Mouse (Mus musculus): Measurements from ENCODE around the gene Olfr111. TPM values are rescaled to one million over a fixed set of nuclear protein-coding genes. Genes with fewer than 3 reads are reported as not detected.
"Not testable (repeated sequence)": the region's sequence is repeated elsewhere in the genome, so short reads cannot be mapped to it uniquely, and the experiment has no call there.

Gene Olfr111
- not detected in 2 replicates for polyA plus RNA-seq (2014; fragmentation: Nextera tagmentation; extraction: Ambion mirVana)

GRCm38 (mm10) chr17:37507730-37508129 lies at the start of gene Olfr111:
TSS of gene Olfr111 (plus strand) at chr17:37508030.
- no peak within 1 kb of the TSS for H3K4me3 ChIP-seq (replicated peaks; ENCODE audit: low read length)
- WGBS: 89% methylated on average over 4 of the region's 4 CpGs
- H3K36me3 ChIP-seq (replicated peaks; ENCODE audit: control insufficient read depth, insufficient read depth): no peaks in the 10 kb centered on the region
- H3K27ac ChIP-seq: no peak within 1 kb of the TSS
- H3K9me3 ChIP-seq (ENCODE audit: control insufficient read depth, low read length): no peaks in the 10 kb centered on the region
- H3K27me3 ChIP-seq (ENCODE audit: control insufficient read depth, insufficient read depth, low read length): no peaks in the 10 kb centered on the region
- DNase-seq (ENCODE audit: low spot score): no peak
- no peaks in the 10 kb centered on the region for H3K4me1 ChIP-seq (replicated peaks; ENCODE audit: control insufficient read depth, insufficient read depth, low read length)
- ATAC-seq (ENCODE audit: low FRiP score): no peak
- H3K9ac ChIP-seq: no peak within 1 kb of the TSS
- no peak within 1 kb of the TSS for H3K4me2 ChIP-seq (replicated peaks)

- no peaks in the 10 kb centered on the region for H3K9me3 ChIP-seq (ENCODE audit: control insufficient read depth, low read length)
- H3K4me3 ChIP-seq (replicated peaks; ENCODE audit: low read length): no peak within 1 kb of the TSS
- no peak for ATAC-seq (ENCODE audit: low FRiP score)
- H3K36me3 ChIP-seq (replicated peaks; ENCODE audit: control insufficient read depth, insufficient read depth): no peaks in the 10 kb centered on the region
- H3K4me1 ChIP-seq (replicated peaks; ENCODE audit: control insufficient read depth, insufficient read depth, low read length): no peaks in the 10 kb centered on the region
- no peaks in the 10 kb centered on the region for H3K27me3 ChIP-seq (ENCODE audit: control insufficient read depth, insufficient read depth, low read length)
- H3K4me2 ChIP-seq (replicated peaks): no peak within 1 kb of the TSS
- no peak for DNase-seq (ENCODE audit: low spot score)
- H3K9ac ChIP-seq: no peak within 1 kb of the TSS
- 92% methylated on average over 1 of the region's 1 CpGs for WGBS
- H3K27ac ChIP-seq: no peak within 1 kb of the TSS
Observed at GRCm38 (mm10) chr17:37458616-37459015, 49.2 kb upstream of the Olfr111 start, which contains the start of gene Olfr109. TSS of gene Olfr109 (plus strand) at chr17:37458916.

GRCm38 (mm10) chr17:37483452-37483851 lies 24.4 kb upstream of the Olfr111 start, which contains the start of gene H2-M2:
TSS of gene H2-M2 (minus strand) at chr17:37483552.
- ATAC-seq (ENCODE audit: low FRiP score) (no peak), DNase-seq (ENCODE audit: low spot score) (no peak)
- H3K9ac ChIP-seq: no peak within 1 kb of the TSS
- 86% methylated on average over 2 of the region's 2 CpGs for WGBS
- no peaks in the 10 kb centered on the region for H3K4me1 ChIP-seq (replicated peaks; ENCODE audit: control insufficient read depth, insufficient read depth, low read length)
- no peak within 1 kb of the TSS for H3K4me2 ChIP-seq (replicated peaks)
- H3K27ac ChIP-seq: no peak within 1 kb of the TSS
- H3K27me3 ChIP-seq (ENCODE audit: control insufficient read depth, insufficient read depth, low read length): no peaks in the 10 kb centered on the region
- H3K4me3 ChIP-seq (replicated peaks; ENCODE audit: low read length): no peak within 1 kb of the TSS
- no peaks in the 10 kb centered on the region for H3K36me3 ChIP-seq (replicated peaks; ENCODE audit: control insufficient read depth, insufficient read depth)
- no peaks in the 10 kb centered on the region for H3K9me3 ChIP-seq (ENCODE audit: control insufficient read depth, low read length)

GRCm38 (mm10) chr17:37491930-37492518 lies 15.8 kb upstream of the Olfr111 start, which contains the start of gene Olfr110:
TSS of gene Olfr110 (plus strand) at chr17:37492468.
- Histone ChIP-seq H3K9me3 (ENCODE audit: control insufficient read depth, low read length) (no peaks in the 10 kb centered on the region), H3K27ac (no peak within 1 kb of the TSS), H3K4me2 (replicated peaks) (no peak within 1 kb of the TSS), H3K36me3 (replicated peaks; ENCODE audit: control insufficient read depth, insufficient read depth) (no peaks in the 10 kb centered on the region), H3K9ac (no peak within 1 kb of the TSS), H3K4me3 (replicated peaks; ENCODE audit: low read length) (no peak within 1 kb of the TSS), H3K27me3 (ENCODE audit: control insufficient read depth, insufficient read depth, low read length) (no peaks in the 10 kb centered on the region), H3K4me1 (replicated peaks; ENCODE audit: control insufficient read depth, insufficient read depth, low read length) (no peaks in the 10 kb centered on the region)
- no peak for ATAC-seq (ENCODE audit: low FRiP score)
- WGBS: 62% methylated on average over 1 of the region's 1 CpGs
- DNase-seq (ENCODE audit: low spot score): no peak

GRCm38 (mm10) chr17:37524612-37525011 lies 16.8 kb downstream of the Olfr111 start:
- ATAC-seq (ENCODE audit: low FRiP score); H3K36me3 ChIP-seq (replicated peaks; ENCODE audit: control insufficient read depth, insufficient read depth); H3K9me3 ChIP-seq (ENCODE audit: control insufficient read depth, low read length); H3K9ac ChIP-seq; H3K4me2 ChIP-seq (replicated peaks); DNase-seq (ENCODE audit: low spot score); H3K27me3 ChIP-seq (ENCODE audit: control insufficient read depth, insufficient read depth, low read length); H3K4me1 ChIP-seq (replicated peaks; ENCODE audit: control insufficient read depth, insufficient read depth, low read length); H3K4me3 ChIP-seq (replicated peaks; ENCODE audit: low read length); H3K27ac ChIP-seq: not testable (repeated sequence)

GRCm38 (mm10) chr17:37525427-37525826 lies 17.6 kb downstream of the Olfr111 start:
- H3K27ac ChIP-seq; H3K4me2 ChIP-seq (replicated peaks); H3K4me3 ChIP-seq (replicated peaks; ENCODE audit: low read length); H3K9me3 ChIP-seq (ENCODE audit: control insufficient read depth, low read length); H3K36me3 ChIP-seq (replicated peaks; ENCODE audit: control insufficient read depth, insufficient read depth); H3K9ac ChIP-seq; H3K4me1 ChIP-seq (replicated peaks; ENCODE audit: control insufficient read depth, insufficient read depth, low read length); ATAC-seq (ENCODE audit: low FRiP score); DNase-seq (ENCODE audit: low spot score); H3K27me3 ChIP-seq (ENCODE audit: control insufficient read depth, insufficient read depth, low read length): not testable (repeated sequence)
- WGBS: 68% methylated on average over 1 of the region's 1 CpGs

GRCm38 (mm10) chr17:37535173-37535572 lies 27.3 kb downstream of the Olfr111 start:
- Histone ChIP-seq H3K4me3 (replicated peaks; ENCODE audit: low read length) (no peak overlapping the region), H3K4me2 (replicated peaks) (no peak overlapping the region), H3K27ac (no peak overlapping the region), H3K4me1 (replicated peaks; ENCODE audit: control insufficient read depth, insufficient read depth, low read length) (no peaks in the 10 kb centered on the region), H3K36me3 (replicated peaks; ENCODE audit: control insufficient read depth, insufficient read depth) (no peaks in the 10 kb centered on the region), H3K9me3 (ENCODE audit: control insufficient read depth, low read length) (no peaks in the 10 kb centered on the region), H3K27me3 (ENCODE audit: control insufficient read depth, insufficient read depth, low read length) (no peaks in the 10 kb centered on the region), H3K9ac (no peak overlapping the region)
- ATAC-seq (ENCODE audit: low FRiP score) (no peak), DNase-seq (ENCODE audit: low spot score) (no peak)

- H3K27me3 ChIP-seq (ENCODE audit: control insufficient read depth, insufficient read depth, low read length); H3K4me1 ChIP-seq (replicated peaks; ENCODE audit: control insufficient read depth, insufficient read depth, low read length); DNase-seq (ENCODE audit: low spot score); H3K9ac ChIP-seq; ATAC-seq (ENCODE audit: low FRiP score); H3K4me2 ChIP-seq (replicated peaks); H3K36me3 ChIP-seq (replicated peaks; ENCODE audit: control insufficient read depth, insufficient read depth); H3K27ac ChIP-seq; H3K4me3 ChIP-seq (replicated peaks; ENCODE audit: low read length); H3K9me3 ChIP-seq (ENCODE audit: control insufficient read depth, low read length): not testable (repeated sequence)
- 78% methylated on average over 1 of the region's 1 CpGs for WGBS
Observed at GRCm38 (mm10) chr17:37538416-37538815, 30.6 kb downstream of the Olfr111 start.

GRCm38 (mm10) chr17:37541454-37542119 lies 33.8 kb downstream of the Olfr111 start:
- Histone ChIP-seq H3K9me3 (ENCODE audit: control insufficient read depth, low read length) (no peaks in the 10 kb centered on the region), H3K36me3 (replicated peaks; ENCODE audit: control insufficient read depth, insufficient read depth) (no peaks in the 10 kb centered on the region), H3K27me3 (ENCODE audit: control insufficient read depth, insufficient read depth, low read length) (no peaks in the 10 kb centered on the region), H3K27ac (no peak overlapping the region), H3K4me3 (replicated peaks; ENCODE audit: low read length) (no peak overlapping the region), H3K9ac (no peak overlapping the region), H3K4me1 (replicated peaks; ENCODE audit: control insufficient read depth, insufficient read depth, low read length) (no peaks in the 10 kb centered on the region), H3K4me2 (replicated peaks) (no peak overlapping the region)
- WGBS: 71% methylated on average over 4 of the region's 4 CpGs
- no peak for ATAC-seq (ENCODE audit: low FRiP score)
- no peak for DNase-seq (ENCODE audit: low spot score)
